Mouse (Mus musculus) heart, embryonic 10.5 days (tissue): ENCODE results near the gene Fam173b. TPM values are rescaled to one million over a fixed set of nuclear protein-coding genes. Genes with fewer than 3 reads are reported as not detected.

Experiments used
- DNase-seq: peaks from one replicate; pipeline ENCODE4 v3.0.0-alpha.2; 2017; ENCODE audit warnings: low spot score
- H3K27ac ChIP-seq: fragments of 300-500 bp; sonication (generic); 2 replicates; pipeline ENCODE4 v1.5.1; 2016; ENCODE audit warnings: mild to moderate bottlenecking
- H3K27me3 ChIP-seq: fragments of 300-500 bp; sonication (generic); 2 replicates; pipeline ENCODE4 v1.6.1; 2016; ENCODE audit warnings: mild to moderate bottlenecking; ENCODE audit not compliant: poor library complexity, insufficient read depth, severe bottlenecking
- H3K36me3 ChIP-seq: fragments of 300-500 bp; sonication (generic); 2 replicates; pipeline ENCODE4 v1.6.1; 2016; ENCODE audit warnings: mild to moderate bottlenecking, moderate library complexity
- H3K4me1 ChIP-seq: fragments of 300-500 bp; sonication (generic); 2 replicates; pipeline ENCODE4 v1.6.1; 2016; ENCODE audit warnings: mild to moderate bottlenecking
- H3K4me3 ChIP-seq: fragments of 300-500 bp; sonication (generic); 2 replicates; pipeline ENCODE4 v1.5.1; 2016; ENCODE audit warnings: mild to moderate bottlenecking, moderate library complexity
- H3K9me3 ChIP-seq: fragments of 300-500 bp; sonication (generic); 2 replicates; pipeline ENCODE4 v1.6.1; 2016; ENCODE audit warnings: mild to moderate bottlenecking, moderate library complexity
- WGBS: fragments of 180-500 bp; shearing (Covaris S2); methylation state at CpG from one replicate; pipeline ENCODE4 v1.1.7; 2016; 5-methylcytosine and 5-hydroxymethylcytosine counted together
- polyA plus RNA-seq: library from polyadenylated mRNA; unstranded; fragments of >200 nt; fragmentation: Nextera tagmentation; extraction: Ambion mirVana; gene quantifications from 2 replicates; pipeline ENCODE4 v1.2.1, GENCODE M21; 2016

Gene Fam173b
- polyA plus RNA-seq, 1 experiment from 2014 or later, result 15.9 TPM

DNA sequence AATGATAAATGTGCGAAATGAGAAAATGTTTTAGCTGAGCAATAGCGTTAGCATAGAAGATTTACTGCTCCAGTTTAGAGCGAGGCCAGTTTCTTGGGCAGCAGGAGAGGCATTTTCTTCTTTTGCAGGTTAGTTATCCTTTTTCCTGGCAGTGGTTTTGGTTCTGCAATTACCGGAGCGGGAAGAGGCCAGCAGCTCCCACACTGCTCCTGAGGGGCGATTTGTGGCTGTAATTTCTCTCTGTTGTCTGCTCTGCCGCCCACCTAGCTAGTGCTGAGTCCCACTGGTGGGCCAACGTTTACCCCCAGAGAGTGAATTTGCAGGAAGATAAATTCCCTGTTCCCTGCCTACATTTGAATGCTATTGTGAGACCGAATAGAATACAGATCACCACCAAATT lies 59.2 kb downstream of the Fam173b start:
- Histone ChIP-seq H3K4me3 (no peak overlapping the region), H3K27ac (no peak overlapping the region), H3K27me3 (no peaks in the 10 kb centered on the region), H3K4me1 (no peaks in the 10 kb centered on the region; the same call in 1 of the 2 replicates), H3K9me3 (no peaks in the 10 kb centered on the region), H3K36me3 (no peaks in the 10 kb centered on the region)
- WGBS, result 81% methylated on average over 9 of the region's 9 CpGs
- no peak for DNase-seq

DNA sequence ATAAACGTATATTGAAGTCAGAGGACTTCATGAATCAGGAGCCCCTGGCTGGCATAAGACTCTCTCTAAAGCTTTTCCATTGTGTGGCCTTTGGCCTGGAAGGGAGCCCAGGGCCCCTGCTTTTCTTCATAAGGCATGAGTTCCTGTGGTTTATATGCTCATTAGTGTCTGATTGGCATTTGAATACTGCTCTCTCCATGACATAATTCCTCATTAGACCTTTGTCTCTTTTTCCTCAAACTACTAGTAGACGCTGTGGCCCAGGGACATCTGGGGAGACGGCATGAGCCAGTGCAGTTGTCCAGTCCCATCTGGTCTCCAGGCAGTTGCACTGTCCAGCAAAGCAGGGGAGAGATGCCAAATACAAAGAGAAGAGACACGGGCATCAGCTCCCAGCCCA lies 60.1 kb downstream of the Fam173b start:
- no peak for DNase-seq
- no peaks in the 10 kb centered on the region for H3K9me3 ChIP-seq
- no peaks in the 10 kb centered on the region for H3K27me3 ChIP-seq
- H3K27ac ChIP-seq, result no peak overlapping the region
- WGBS, result 88% methylated on average over 4 of the region's 4 CpGs
- no peak overlapping the region for H3K4me3 ChIP-seq
- no peaks in the 10 kb centered on the region; the same call in 1 of the 2 replicates for H3K4me1 ChIP-seq
- H3K36me3 ChIP-seq, result no peaks in the 10 kb centered on the region

DNA sequence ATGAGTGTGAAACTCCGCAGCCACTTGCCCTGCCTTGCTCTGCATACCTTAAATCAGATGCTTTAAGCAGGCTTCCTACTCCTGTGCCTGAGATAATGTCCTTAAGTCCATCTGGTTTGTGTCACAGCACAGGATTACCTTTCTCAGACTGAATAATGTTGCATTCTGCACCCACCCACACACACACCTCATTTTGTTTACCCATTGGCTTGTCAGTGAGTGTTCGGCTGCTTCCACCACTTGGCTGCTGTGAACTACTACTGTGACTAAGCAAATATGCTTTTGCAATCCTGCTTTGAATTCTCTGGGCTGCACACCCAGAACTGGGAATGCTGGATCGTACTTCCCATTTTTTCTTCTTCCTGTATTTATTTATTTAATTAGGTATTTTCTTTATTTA lies 61.4 kb downstream of the Fam173b start:
- 71% methylated on average over 3 of the region's 3 CpGs for WGBS
- DNase-seq, result no peak
- Histone ChIP-seq H3K27me3 (no peaks in the 10 kb centered on the region), H3K4me3 (no peak overlapping the region), H3K36me3 (no peaks in the 10 kb centered on the region), H3K9me3 (no peaks in the 10 kb centered on the region), H3K4me1 (no peaks in the 10 kb centered on the region; the same call in 1 of the 2 replicates), H3K27ac (no peak overlapping the region)

Other genes with a start within 250 kb of the Fam173b start
- gene Ankrd33b, start 234.1 kb upstream of the Fam173b start, polyA plus RNA-seq, result 1.8 and 2.1 TPM in 2 replicates
- 3.4 and 3.7 TPM in 2 replicates for gene Ropn1l, start 148.1 kb upstream of the Fam173b start, polyA plus RNA-seq
- 30.5 and 37.3 TPM in 2 replicates for gene March6, start 70.8 kb upstream of the Fam173b start, polyA plus RNA-seq
- gene Cmbl, start 36.5 kb upstream of the Fam173b start, polyA plus RNA-seq, result 7.3 and 8.4 TPM in 2 replicates
- gene Cct5, start within 50 bp of the Fam173b start, polyA plus RNA-seq, result 521 and 603 TPM in 2 replicates